Mouse (Mus musculus) CH12.LX (cell line): ENCODE measurements around the gene Drc3.

Experiments
- CTCF ChIP-seq, 2 experiments: IDR thresholded peaks in 1 of 2; conservative IDR thresholded peaks in 1 of 2; 2 replicates each; pipeline ENCODE4 v1.5.1; 2011 to 2012; ENCODE audit warnings: low read depth in 2 of 2, low read length in 2 of 2, improper control_type of control experiment in 1 of 2, inconsistent platforms in 1 of 2, mild to moderate bottlenecking in 1 of 2, moderate library complexity in 1 of 2
- EP300 ChIP-seq: IDR thresholded peaks from 2 replicates; pipeline ENCODE4 v1.6.1; 2011; ENCODE audit warnings: low read length, improper control_type of control experiment
- JUN ChIP-seq: IDR thresholded peaks from 2 replicates; pipeline ENCODE4 v1.6.1; 2011; ENCODE audit warnings: low read depth, mild to moderate bottlenecking, low read length, improper control_type of control experiment, moderate library complexity; ENCODE audit not compliant: insufficient read depth
- POLR2A ChIP-seq: IDR thresholded peaks from 2 replicates; pipeline ENCODE4 v1.6.1; 2011; ENCODE audit warnings: low read depth, mild to moderate bottlenecking, improper control_type of control experiment, low read length
- RCOR1 ChIP-seq: conservative IDR thresholded peaks from 2 replicates; pipeline ENCODE4 v1.6.1; 2012; ENCODE audit warnings: low read depth, mild to moderate bottlenecking, inconsistent platforms, low read length, improper control_type of control experiment
- USF1 ChIP-seq: IDR thresholded peaks from 2 replicates; pipeline ENCODE4 v1.6.1; 2014; ENCODE audit warnings: low read depth, mild to moderate bottlenecking, inconsistent platforms, low read length, improper control_type of control experiment
- ZC3H11A ChIP-seq: IDR thresholded peaks from 2 replicates; pipeline ENCODE4 v1.6.1; 2012; ENCODE audit warnings: low read depth, mild to moderate bottlenecking, inconsistent platforms, low read length, improper control_type of control experiment

DNA sequence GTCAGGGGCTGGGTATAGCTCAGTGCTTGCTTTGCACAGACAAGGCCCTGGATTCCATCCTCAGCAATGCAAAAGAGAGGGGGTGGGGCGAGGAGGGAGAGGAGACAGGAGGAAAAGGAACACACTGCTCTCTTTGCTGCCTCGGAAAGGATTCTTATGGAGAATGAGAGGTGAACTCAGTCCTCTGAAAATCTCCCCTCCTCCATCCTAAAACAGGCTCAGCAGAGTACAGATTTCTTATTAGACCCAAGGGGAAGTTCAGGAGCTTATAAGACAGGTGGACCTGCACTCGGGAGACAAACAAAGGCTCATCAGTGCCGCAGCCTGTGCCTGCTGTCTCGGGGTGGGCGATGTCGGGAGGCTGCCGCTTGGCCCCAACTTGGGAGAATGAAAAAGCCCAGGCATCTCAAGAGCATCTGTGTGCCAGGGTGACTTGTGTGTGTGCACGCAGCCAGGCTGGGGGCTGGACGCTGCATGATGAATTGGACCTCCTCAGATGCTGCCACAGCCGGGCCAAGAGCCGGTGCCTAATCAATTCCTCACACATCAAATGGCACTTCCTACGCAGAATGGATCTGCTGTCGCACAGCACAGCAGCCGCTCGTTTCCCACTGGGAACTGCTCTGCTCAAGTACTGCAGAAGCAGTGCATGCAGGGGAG, 31.8 kb downstream of the Drc3 start:
- no peak for TF ChIP-seq JUN
- TF ChIP-seq ZC3H11A: no peak
- TF ChIP-seq USF1: no peak
- TF ChIP-seq POLR2A: no peak
- no peak for TF ChIP-seq CTCF (conservative IDR thresholded peaks at IDR 0.05 in 1 of 2, IDR thresholded peaks at IDR 0.05 in 1 of 2; ENCODE audit: low read depth in 2 of 2, low read length in 2 of 2)
- no peak for TF ChIP-seq EP300
- TF ChIP-seq RCOR1: no peak
